Mouse (Mus musculus) embryonic facial prominence, embryonic 10.5 days (tissue): ENCODE measurements around the gene Mtmr12. TPM values are rescaled to one million over a fixed set of nuclear protein-coding genes. Genes with fewer than 3 reads are reported as not detected.

Experiments
- DNase-seq: peaks from one replicate; pipeline ENCODE4 v3.0.0-alpha.2; 2017; ENCODE audit warnings: low spot score
- H3K27ac ChIP-seq: fragments of 300-500 bp; sonication (generic); replicated peaks from 2 replicates; pipeline ENCODE4 v1.5.1; 2016; ENCODE audit warnings: mild to moderate bottlenecking
- H3K27me3 ChIP-seq: fragments of 300-500 bp; sonication (generic); replicated peaks from 2 replicates; pipeline ENCODE4 v1.6.1; 2016; ENCODE audit warnings: low read depth, mild to moderate bottlenecking; ENCODE audit not compliant: poor library complexity, severe bottlenecking
- H3K36me3 ChIP-seq: fragments of 300-500 bp; sonication (generic); replicated peaks from 2 replicates; pipeline ENCODE4 v1.6.1; 2016; ENCODE audit warnings: mild to moderate bottlenecking, moderate library complexity
- H3K4me1 ChIP-seq: fragments of 300-500 bp; sonication (generic); 2 replicates; pipeline ENCODE4 v1.6.1; 2016
- H3K4me3 ChIP-seq: fragments of 300-500 bp; sonication (generic); 2 replicates; pipeline ENCODE4 v1.5.1; 2016; ENCODE audit warnings: mild to moderate bottlenecking, moderate library complexity
- H3K9me3 ChIP-seq: fragments of 300-500 bp; sonication (generic); 2 replicates; pipeline ENCODE4 v1.6.1; 2016; ENCODE audit warnings: mild to moderate bottlenecking
- WGBS: fragments of 180-500 bp; shearing (Covaris S2); methylation state at CpG from one replicate; pipeline ENCODE4 v1.1.7; 2016; 5-methylcytosine and 5-hydroxymethylcytosine counted together
- polyA plus RNA-seq: library from polyadenylated mRNA; unstranded; fragments of >200 nt; fragmentation: Nextera tagmentation; extraction: Ambion mirVana; gene quantifications from 2 replicates; pipeline ENCODE4 v1.2.1, GENCODE M21; 2016

The Mtmr12 gene
- polyA plus RNA-seq, 1 experiment from 2014 or later, result 19.0 TPM

- WGBS, result 70% methylated on average over 12 of the region's 12 CpGs
- H3K9me3 ChIP-seq, result no peaks in the 10 kb centered on the region
- H3K4me3 ChIP-seq, result no peak overlapping the region
- H3K36me3 ChIP-seq, result peaks cover 32% of the 10 kb centered on the region
- 0 out of 2 replicates have a peak overlapping the region, but pooled peaks have one; percentile 26 for H3K27ac ChIP-seq
- H3K27me3 ChIP-seq, result no peaks in the 10 kb centered on the region
- DNase-seq, result no peak
- peaks cover 18% of the 10 kb centered on the region for H3K4me1 ChIP-seq
Observed at GRCm38 (mm10) chr15:12230243-12230935, 25.6 kb downstream of the Mtmr12 start.

DNA sequence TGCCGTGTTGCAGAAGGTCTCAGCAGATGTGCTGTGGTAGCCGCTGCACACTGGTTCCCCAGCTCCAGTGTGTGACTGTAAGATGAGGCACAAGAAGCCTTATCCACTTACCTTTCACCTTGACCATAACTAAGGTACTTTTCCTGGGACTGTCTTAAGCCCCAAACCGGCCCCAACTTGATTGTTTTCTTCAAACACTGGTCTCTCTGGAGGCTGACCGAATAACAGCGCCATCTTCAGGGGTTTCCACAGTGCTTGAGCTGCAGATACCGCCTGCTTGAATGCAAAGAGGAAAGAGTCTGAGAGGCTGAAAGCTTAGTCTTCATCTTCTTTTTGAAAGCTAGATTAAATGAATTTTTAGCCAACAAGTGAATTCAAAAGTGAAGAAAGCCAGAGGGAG, 26.6 kb downstream of the Mtmr12 start:
- Histone ChIP-seq H3K36me3 (peaks cover 42% of the 10 kb centered on the region), H3K4me3 (no peak overlapping the region), H3K4me1 (peaks cover 20% of the 10 kb centered on the region), H3K27me3 (no peaks in the 10 kb centered on the region), H3K27ac (no peak overlapping the region), H3K9me3 (no peaks in the 10 kb centered on the region)
- no peak for DNase-seq
- WGBS, result 84% methylated on average over 6 of the region's 6 CpGs

DNA sequence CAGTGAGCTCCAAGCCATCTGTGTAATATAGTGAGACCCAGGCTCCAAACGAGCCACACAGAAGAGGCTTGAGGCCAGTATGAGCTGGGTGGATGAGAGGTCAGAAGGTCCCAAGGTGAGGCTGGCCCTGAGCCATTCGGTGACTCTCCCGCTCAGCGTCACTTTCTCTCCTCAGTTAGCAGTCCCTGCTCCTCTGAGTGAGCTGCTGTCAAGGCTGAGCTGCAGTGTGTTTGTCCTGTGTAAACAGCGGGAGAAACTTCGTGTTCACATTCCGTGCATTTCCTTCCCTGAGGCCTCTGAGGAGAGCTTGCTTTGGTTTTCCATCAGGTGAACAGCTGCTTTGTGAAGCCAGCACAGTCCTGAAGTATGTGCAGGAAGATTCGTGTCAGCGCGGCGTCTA, 27.6 kb downstream of the Mtmr12 start:
- no peak for DNase-seq
- Histone ChIP-seq H3K4me1 (peaks cover 20% of the 10 kb centered on the region), H3K27me3 (no peaks in the 10 kb centered on the region), H3K36me3 (peaks cover 52% of the 10 kb centered on the region), H3K4me3 (no peak overlapping the region), H3K9me3 (no peaks in the 10 kb centered on the region), H3K27ac (no peak overlapping the region)
- 73% methylated on average over 11 of the region's 11 CpGs for WGBS

GRCm38 (mm10) chr15:12233021-12233420, 28.2 kb downstream of the Mtmr12 start:
- WGBS, result 90% methylated on average over 4 of the region's 4 CpGs
- Histone ChIP-seq H3K9me3 (no peaks in the 10 kb centered on the region), H3K27me3 (no peaks in the 10 kb centered on the region), H3K4me3 (no peak overlapping the region), H3K27ac (no peak overlapping the region), H3K36me3 (peaks cover 58% of the 10 kb centered on the region), H3K4me1 (peaks cover 20% of the 10 kb centered on the region)
- no peak for DNase-seq

DNA sequence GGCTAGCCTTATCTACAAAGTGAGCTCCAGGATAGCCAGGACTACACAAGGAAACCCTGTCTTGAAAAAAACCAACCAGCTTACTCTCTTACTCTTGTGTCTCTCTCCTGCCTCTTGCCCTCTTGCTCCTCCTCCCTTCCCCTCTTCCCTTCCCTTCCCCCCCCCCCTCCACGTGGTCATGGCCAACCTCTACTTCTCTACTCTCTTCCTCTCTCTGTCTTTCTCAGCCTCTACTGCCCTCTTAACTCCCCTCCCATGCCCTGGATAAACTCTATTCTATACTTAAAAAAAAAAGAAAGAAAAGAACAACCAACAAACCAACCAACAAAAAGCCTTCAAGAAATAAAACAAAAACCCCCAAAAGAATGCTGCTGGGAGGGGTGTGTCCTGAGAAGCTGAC, 30.7 kb downstream of the Mtmr12 start:
- no peak overlapping the region for H3K4me3 ChIP-seq
- 48% methylated on average over 1 of the region's 1 CpGs for WGBS
- H3K27ac ChIP-seq, result no peak overlapping the region
- DNase-seq, result no peak
- no peaks in the 10 kb centered on the region for H3K27me3 ChIP-seq
- H3K36me3 ChIP-seq, result peaks cover 79% of the 10 kb centered on the region
- no peaks in the 10 kb centered on the region for H3K9me3 ChIP-seq
- peaks cover 12% of the 10 kb centered on the region for H3K4me1 ChIP-seq

GRCm38 (mm10) chr15:12235983-12236382, 31.2 kb downstream of the Mtmr12 start:
- 55% methylated on average over 4 of the region's 4 CpGs for WGBS
- Histone ChIP-seq H3K36me3 (peaks cover 82% of the 10 kb centered on the region), H3K4me3 (no peak overlapping the region), H3K4me1 (peaks cover 11% of the 10 kb centered on the region), H3K9me3 (no peaks in the 10 kb centered on the region), H3K27ac (no peak overlapping the region), H3K27me3 (no peaks in the 10 kb centered on the region)
- no peak for DNase-seq

DNA sequence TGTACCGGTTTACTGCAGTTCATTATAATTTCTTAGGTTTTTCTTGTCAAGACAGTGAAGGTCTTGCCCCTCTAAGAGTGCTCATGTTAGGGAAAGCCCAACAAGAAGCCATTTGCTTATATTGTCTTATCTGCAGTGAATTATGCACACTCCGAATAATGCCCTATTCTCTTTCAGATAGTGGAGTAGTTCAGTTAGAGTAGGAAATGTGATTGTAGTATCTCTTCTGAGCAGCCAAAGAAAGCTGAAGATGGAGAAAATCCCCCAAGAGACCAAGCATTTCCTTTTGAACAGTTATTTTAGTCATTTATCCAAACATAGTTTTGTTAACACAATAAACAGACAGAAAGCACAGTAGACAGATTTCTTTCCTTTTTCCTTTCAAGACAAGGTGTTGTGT, 32.1 kb downstream of the Mtmr12 start:
- Histone ChIP-seq H3K36me3 (peaks cover 80% of the 10 kb centered on the region), H3K27ac (no peak overlapping the region), H3K4me3 (no peak overlapping the region), H3K27me3 (no peaks in the 10 kb centered on the region), H3K4me1 (peaks cover 9% of the 10 kb centered on the region), H3K9me3 (no peaks in the 10 kb centered on the region)
- no peak for DNase-seq
- whole genome bisulfite sequencing, result 89% methylated on average over 2 of the region's 2 CpGs

DNA sequence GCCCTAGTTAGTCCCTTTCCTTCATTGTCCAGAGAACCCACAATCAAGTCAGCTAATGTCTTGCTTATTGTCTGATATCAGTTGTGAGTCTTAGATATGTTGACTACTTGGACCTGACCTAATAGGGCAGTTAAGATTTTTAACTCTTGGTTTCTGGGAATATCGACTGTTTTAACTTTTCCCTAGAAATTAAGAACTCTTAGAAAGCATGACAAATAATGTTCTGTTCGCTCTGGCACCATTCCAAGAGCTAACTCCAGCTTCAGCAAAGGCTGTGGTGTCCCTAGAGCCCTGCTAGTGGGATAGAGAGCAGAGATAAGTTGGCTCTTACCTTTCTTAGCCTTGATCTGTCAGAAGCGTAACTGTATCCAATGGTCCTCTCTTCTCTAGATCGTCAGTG, 32.7 kb downstream of the Mtmr12 start:
- Histone ChIP-seq H3K9me3 (no peaks in the 10 kb centered on the region), H3K4me3 (no peak overlapping the region), H3K27me3 (no peaks in the 10 kb centered on the region), H3K27ac (no peak overlapping the region), H3K36me3 (peaks cover 77% of the 10 kb centered on the region), H3K4me1 (peaks cover 4% of the 10 kb centered on the region; the same call in 1 of the 2 replicates)
- 91% methylated on average over 4 of the region's 4 CpGs for WGBS
- DNase-seq, result no peak

GRCm38 (mm10) chr15:12238337-12238736, 33.5 kb downstream of the Mtmr12 start:
- Histone ChIP-seq H3K36me3 (peaks cover 69% of the 10 kb centered on the region), H3K9me3 (no peaks in the 10 kb centered on the region), H3K4me1 (peaks cover 2% of the 10 kb centered on the region; the same call in 1 of the 2 replicates), H3K27ac (no peak overlapping the region), H3K4me3 (no peak overlapping the region), H3K27me3 (no peaks in the 10 kb centered on the region)
- 88% methylated on average over 6 of the region's 6 CpGs for WGBS
- no peak for DNase-seq

- Histone ChIP-seq H3K4me3 (no peak overlapping the region), H3K27ac (no peak overlapping the region), H3K36me3 (peaks cover 67% of the 10 kb centered on the region), H3K9me3 (no peaks in the 10 kb centered on the region), H3K4me1 (peaks cover 2% of the 10 kb centered on the region; the same call in 1 of the 2 replicates), H3K27me3 (no peaks in the 10 kb centered on the region)
- WGBS, result 93% methylated on average over 3 of the region's 3 CpGs
- no peak for DNase-seq
Observed at GRCm38 (mm10) chr15:12240705-12241328, 36.0 kb downstream of the Mtmr12 start.

GRCm38 (mm10) chr15:12243792-12244191, 39.0 kb downstream of the Mtmr12 start:
- H3K4me3 ChIP-seq, result no peak overlapping the region
- no peaks in the 10 kb centered on the region for H3K27me3 ChIP-seq
- H3K27ac ChIP-seq, result no peak overlapping the region
- peaks cover 43% of the 10 kb centered on the region for H3K36me3 ChIP-seq
- 85% methylated on average over 3 of the region's 3 CpGs for WGBS
- peaks cover 4% of the 10 kb centered on the region; the same call in 1 of the 2 replicates for H3K4me1 ChIP-seq
- H3K9me3 ChIP-seq, result no peaks in the 10 kb centered on the region
- no peak for DNase-seq

DNA sequence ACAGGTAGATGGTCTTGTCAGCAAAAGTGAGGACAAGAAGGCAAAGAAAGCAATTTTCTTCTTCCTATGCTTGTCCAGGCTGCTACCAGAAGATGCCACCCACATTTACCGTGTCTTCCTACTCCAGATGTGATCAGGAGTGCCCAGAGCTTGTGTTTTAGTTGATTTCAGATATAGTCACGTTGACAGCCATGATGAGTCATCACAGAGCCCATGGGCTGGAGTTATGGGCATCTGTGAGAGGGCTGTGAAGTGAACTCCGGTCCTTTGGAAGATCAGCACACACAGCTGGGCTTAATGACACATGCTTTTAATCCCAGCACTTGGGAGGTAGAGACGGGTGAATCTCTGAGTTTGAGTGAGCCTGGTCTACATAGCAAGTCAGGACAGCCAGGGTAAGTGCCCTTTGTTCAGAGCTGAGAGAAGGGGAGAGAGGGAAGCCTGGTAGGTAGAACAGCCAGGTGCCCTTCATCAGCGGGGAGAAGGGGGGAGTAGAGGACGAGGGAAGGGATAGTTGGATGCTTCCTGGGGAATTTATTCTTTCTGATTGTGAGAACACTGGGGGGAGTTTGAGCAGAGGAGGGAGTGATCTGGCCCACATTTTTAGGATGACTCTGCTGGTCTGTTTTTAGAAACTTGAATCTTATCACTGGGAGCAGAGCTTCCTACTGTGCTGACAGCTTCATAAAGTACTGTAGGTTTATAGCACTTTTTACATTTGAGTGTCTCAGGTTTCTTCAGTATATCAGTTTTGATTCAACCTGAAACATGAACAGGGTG, 40.9 kb downstream of the Mtmr12 start:
- peaks cover 4% of the 10 kb centered on the region; the same call in 1 of the 2 replicates for H3K4me1 ChIP-seq
- WGBS, result 78% methylated on average over 6 of the region's 6 CpGs
- H3K9me3 ChIP-seq, result no peaks in the 10 kb centered on the region
- no peak overlapping the region for H3K4me3 ChIP-seq
- H3K27ac ChIP-seq, result no peak overlapping the region
- H3K27me3 ChIP-seq, result no peaks in the 10 kb centered on the region
- peaks cover 32% of the 10 kb centered on the region for H3K36me3 ChIP-seq
- no peak for DNase-seq
